Mouse (Mus musculus): ENCODE data around the gene B3galnt1. TPM values are rescaled to one million over a fixed set of nuclear protein-coding genes. Genes with fewer than 3 reads are reported as not detected.

B3galnt1 gene
- polyA plus RNA-seq, 1 experiment: not detected

DNA sequence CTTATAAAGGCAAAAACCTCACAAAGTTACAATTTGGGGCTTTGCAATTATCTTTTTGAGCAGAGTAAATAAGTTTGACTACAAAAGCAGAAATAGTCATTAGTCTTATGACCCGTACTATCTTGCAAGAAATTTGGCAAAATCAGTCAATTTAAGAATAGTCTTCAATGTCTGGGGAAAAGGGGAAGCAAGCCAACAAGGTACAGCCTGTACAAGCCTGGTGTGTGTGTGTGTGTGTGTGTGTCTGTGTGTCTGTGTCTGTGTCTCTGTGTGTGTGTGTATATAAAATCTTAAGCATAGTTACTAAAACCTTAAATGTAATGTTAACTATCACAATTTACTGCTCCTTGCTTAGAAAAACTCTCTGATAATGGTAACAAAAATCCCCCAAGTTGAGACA is 8.2 kb upstream of the B3galnt1 start:
- H3K36me3 ChIP-seq (ENCODE audit: control insufficient read depth): no peaks in the 10 kb centered on the region
- TF ChIP-seq GATA1 (IDR thresholded peaks at IDR 0.05; ENCODE audit: low read length): no peak
- no peak for TF ChIP-seq TAL1 (IDR thresholded peaks at IDR 0.05; ENCODE audit: low read length)
- no peaks in the 10 kb centered on the region for H3K4me1 ChIP-seq (ENCODE audit: control insufficient read depth)
- no peaks in the 10 kb centered on the region for H3K27me3 ChIP-seq (ENCODE audit: control insufficient read depth)
- H3K4me3 ChIP-seq (replicated peaks): no peak overlapping the region
- no peaks in the 10 kb centered on the region for H3K9me3 ChIP-seq (ENCODE audit: control insufficient read depth, low read length)

- H3K36me3 ChIP-seq (ENCODE audit: control insufficient read depth): no peaks in the 10 kb centered on the region
- H3K4me3 ChIP-seq (replicated peaks): no peak overlapping the region
- no peaks in the 10 kb centered on the region for H3K4me1 ChIP-seq (ENCODE audit: control insufficient read depth)
- no peaks in the 10 kb centered on the region for H3K9me3 ChIP-seq (ENCODE audit: control insufficient read depth, low read length)
- peaks cover 27% of the 10 kb centered on the region for H3K27me3 ChIP-seq (ENCODE audit: control insufficient read depth)
- TF ChIP-seq TAL1 (IDR thresholded peaks at IDR 0.05; ENCODE audit: low read length) (no peak), GATA1 (IDR thresholded peaks at IDR 0.05; ENCODE audit: low read length) (no peak)
Measured at GRCm38 (mm10) chr3:69599166-69599500, 373 bp upstream of the B3galnt1 start.

GRCm38 (mm10) chr3:69597816-69598215 is 944 bp downstream of the B3galnt1 start:
- H3K27me3 ChIP-seq (ENCODE audit: control insufficient read depth): peaks cover 27% of the 10 kb centered on the region
- no peaks in the 10 kb centered on the region for H3K9me3 ChIP-seq (ENCODE audit: control insufficient read depth, low read length)
- H3K4me1 ChIP-seq (ENCODE audit: control insufficient read depth): no peaks in the 10 kb centered on the region
- H3K4me3 ChIP-seq (replicated peaks): no peak overlapping the region
- H3K36me3 ChIP-seq (ENCODE audit: control insufficient read depth): no peaks in the 10 kb centered on the region
- TF ChIP-seq TAL1 (IDR thresholded peaks at IDR 0.05; ENCODE audit: low read length): no peak
- no peak for TF ChIP-seq GATA1 (IDR thresholded peaks at IDR 0.05; ENCODE audit: low read length)

GRCm38 (mm10) chr3:69597211-69597610 is 1.5 kb downstream of the B3galnt1 start:
- Histone ChIP-seq H3K27me3 (ENCODE audit: control insufficient read depth) (peaks cover 27% of the 10 kb centered on the region), H3K36me3 (ENCODE audit: control insufficient read depth) (no peaks in the 10 kb centered on the region), H3K4me3 (replicated peaks) (no peak overlapping the region), H3K4me1 (ENCODE audit: control insufficient read depth) (no peaks in the 10 kb centered on the region), H3K9me3 (ENCODE audit: control insufficient read depth, low read length) (no peaks in the 10 kb centered on the region)
- no peak for TF ChIP-seq TAL1 (IDR thresholded peaks at IDR 0.05; ENCODE audit: low read length)
- TF ChIP-seq GATA1 (IDR thresholded peaks at IDR 0.05; ENCODE audit: low read length): no peak

GRCm38 (mm10) chr3:69596116-69596515 is 2.6 kb downstream of the B3galnt1 start:
- TF ChIP-seq TAL1 (IDR thresholded peaks at IDR 0.05; ENCODE audit: low read length): no peak
- TF ChIP-seq GATA1 (IDR thresholded peaks at IDR 0.05; ENCODE audit: low read length): no peak
- Histone ChIP-seq H3K4me1 (ENCODE audit: control insufficient read depth) (no peaks in the 10 kb centered on the region), H3K9me3 (ENCODE audit: control insufficient read depth, low read length) (no peaks in the 10 kb centered on the region)

GRCm38 (mm10) chr3:69594071-69594470 is 4.7 kb downstream of the B3galnt1 start:
- no peaks in the 10 kb centered on the region for H3K36me3 ChIP-seq (ENCODE audit: control insufficient read depth)
- H3K27me3 ChIP-seq (ENCODE audit: control insufficient read depth): peaks cover 17% of the 10 kb centered on the region
- TF ChIP-seq TAL1 (IDR thresholded peaks at IDR 0.05; ENCODE audit: low read length): no peak
- no peaks in the 10 kb centered on the region for H3K4me1 ChIP-seq (ENCODE audit: control insufficient read depth)
- no peaks in the 10 kb centered on the region for H3K9me3 ChIP-seq (ENCODE audit: control insufficient read depth, low read length)
- H3K4me3 ChIP-seq (replicated peaks): no peak overlapping the region

More at GRCm38 (mm10) chr3:69596116-69596515, 2.6 kb downstream of the B3galnt1 start:
- Histone ChIP-seq H3K27me3 (ENCODE audit: control insufficient read depth) (peaks cover 27% of the 10 kb centered on the region), H3K4me3 (replicated peaks) (no peak overlapping the region), H3K36me3 (ENCODE audit: control insufficient read depth) (no peaks in the 10 kb centered on the region)

DNA sequence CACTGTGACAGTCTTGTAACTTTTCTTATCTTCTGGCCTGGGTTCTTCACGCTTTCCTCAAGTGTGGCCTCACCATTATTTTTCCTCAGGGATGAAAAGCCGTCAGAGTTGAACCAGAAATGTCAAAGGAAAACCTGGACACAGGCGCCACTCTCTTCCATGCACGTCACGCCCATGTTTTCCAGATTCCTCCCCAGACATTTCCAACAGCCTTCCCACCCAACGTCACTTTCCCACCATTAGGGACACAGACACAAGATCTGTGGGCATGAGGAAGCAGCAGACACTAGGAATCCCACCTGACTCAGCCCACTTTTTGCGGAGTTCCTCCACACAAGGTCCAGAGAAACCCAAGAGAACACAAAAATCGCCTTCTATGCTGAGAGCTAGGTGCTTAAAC is 5.3 kb downstream of the B3galnt1 start:
- Histone ChIP-seq H3K27me3 (ENCODE audit: control insufficient read depth) (peaks cover 10% of the 10 kb centered on the region), H3K4me1 (ENCODE audit: control insufficient read depth) (no peaks in the 10 kb centered on the region), H3K9me3 (ENCODE audit: control insufficient read depth, low read length) (no peaks in the 10 kb centered on the region), H3K36me3 (ENCODE audit: control insufficient read depth) (no peaks in the 10 kb centered on the region), H3K4me3 (replicated peaks) (no peak overlapping the region)
- TF ChIP-seq GATA1 (IDR thresholded peaks at IDR 0.05; ENCODE audit: low read length) (no peak), TAL1 (IDR thresholded peaks at IDR 0.05; ENCODE audit: low read length) (no peak)

DNA sequence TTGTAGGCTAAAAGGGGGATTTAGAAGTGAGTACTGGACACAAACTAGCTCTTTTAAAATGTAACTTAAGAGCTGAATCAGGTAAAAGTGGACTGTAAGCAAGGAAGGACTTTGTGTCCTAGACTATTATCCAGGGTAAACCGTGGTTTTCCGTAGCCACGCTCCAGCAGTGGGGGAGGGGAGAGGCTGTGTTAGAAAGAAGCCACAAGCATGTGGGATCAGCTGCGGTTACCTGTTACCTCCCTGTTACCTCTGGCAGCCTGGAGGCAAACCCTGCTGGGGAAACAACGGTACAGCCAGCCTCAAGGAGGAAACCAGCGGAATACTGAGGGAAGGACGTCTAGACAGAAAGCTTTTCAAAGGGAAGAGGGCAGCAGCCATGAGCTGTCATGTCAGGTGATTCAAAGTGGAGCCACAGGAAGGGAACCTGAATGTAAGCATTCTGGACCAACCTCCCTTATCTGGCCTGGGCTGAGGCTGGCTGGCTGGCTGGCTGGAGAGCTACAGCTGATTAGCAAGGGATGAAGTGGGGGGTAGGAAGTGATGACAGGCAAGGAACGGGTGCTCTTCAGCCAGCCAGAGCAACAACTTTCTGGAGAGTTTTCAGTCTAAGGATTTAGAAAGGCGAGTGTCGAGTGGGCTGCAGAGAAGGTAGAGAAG is 10.5 kb downstream of the B3galnt1 start:
- no peaks in the 10 kb centered on the region for H3K9me3 ChIP-seq (ENCODE audit: control insufficient read depth, low read length)
- no peak overlapping the region for H3K4me3 ChIP-seq (replicated peaks)
- H3K36me3 ChIP-seq (ENCODE audit: control insufficient read depth): no peaks in the 10 kb centered on the region
- no peak for TF ChIP-seq TAL1 (IDR thresholded peaks at IDR 0.05; ENCODE audit: low read length)
- no peak for TF ChIP-seq GATA1 (IDR thresholded peaks at IDR 0.05; ENCODE audit: low read length)
- no peaks in the 10 kb centered on the region for H3K4me1 ChIP-seq (ENCODE audit: control insufficient read depth)
- H3K27me3 ChIP-seq (ENCODE audit: control insufficient read depth): no peaks in the 10 kb centered on the region

GRCm38 (mm10) chr3:69583798-69584197 is 15.0 kb downstream of the B3galnt1 start:
- no peaks in the 10 kb centered on the region for H3K36me3 ChIP-seq (ENCODE audit: control insufficient read depth)
- H3K4me1 ChIP-seq (ENCODE audit: control insufficient read depth): no peaks in the 10 kb centered on the region
- no peaks in the 10 kb centered on the region for H3K27me3 ChIP-seq (ENCODE audit: control insufficient read depth)
- no peak overlapping the region for H3K4me3 ChIP-seq (replicated peaks)
- no peak for TF ChIP-seq TAL1 (IDR thresholded peaks at IDR 0.05; ENCODE audit: low read length)
- no peak for TF ChIP-seq GATA1 (IDR thresholded peaks at IDR 0.05; ENCODE audit: low read length)
- H3K9me3 ChIP-seq (ENCODE audit: control insufficient read depth, low read length): no peaks in the 10 kb centered on the region

- no peak overlapping the region for H3K4me3 ChIP-seq (replicated peaks)
- H3K36me3 ChIP-seq (ENCODE audit: control insufficient read depth): no peaks in the 10 kb centered on the region
- H3K27me3 ChIP-seq (ENCODE audit: control insufficient read depth): no peaks in the 10 kb centered on the region
- no peaks in the 10 kb centered on the region for H3K4me1 ChIP-seq (ENCODE audit: control insufficient read depth)
- no peaks in the 10 kb centered on the region for H3K9me3 ChIP-seq (ENCODE audit: control insufficient read depth, low read length)
- TF ChIP-seq TAL1 (IDR thresholded peaks at IDR 0.05; ENCODE audit: low read length): no peak
- TF ChIP-seq GATA1 (IDR thresholded peaks at IDR 0.05; ENCODE audit: low read length): no peak
Measured at GRCm38 (mm10) chr3:69578791-69579190, 20.0 kb downstream of the B3galnt1 start.
